Mouse (Mus musculus) liver, embryonic 14.5 days (tissue): Measurements from ENCODE around the gene Slc3a2.

Experiments
- CTCF ChIP-seq: IDR thresholded peaks from 2 replicates; pipeline ENCODE4 v1.5.1; 2016; ENCODE audit warnings: antibody characterized with exemption, low read depth, control low read depth
- EP300 ChIP-seq: IDR thresholded peaks from 2 replicates; pipeline ENCODE4 v1.6.1; 2016; ENCODE audit warnings: antibody characterized with exemption, low read depth

GRCm38 (mm10) chr19:8718357-8718756 is 4.8 kb downstream of the Slc3a2 start:
- TF ChIP-seq CTCF, result peak; percentile 91
- TF ChIP-seq EP300, result no peak
